Mouse (Mus musculus): ENCODE measurements around the gene Gstt4.
"Not testable (repeated sequence)": the region's sequence is repeated elsewhere in the genome, so short reads cannot be mapped to it uniquely, and the experiment has no call there.

Gene Gstt4

GRCm38 (mm10) chr10:75796731-75797516, 25.4 kb downstream of the Gstt4 start:
- CTCF ChIA-PET: no interaction called here

DNA sequence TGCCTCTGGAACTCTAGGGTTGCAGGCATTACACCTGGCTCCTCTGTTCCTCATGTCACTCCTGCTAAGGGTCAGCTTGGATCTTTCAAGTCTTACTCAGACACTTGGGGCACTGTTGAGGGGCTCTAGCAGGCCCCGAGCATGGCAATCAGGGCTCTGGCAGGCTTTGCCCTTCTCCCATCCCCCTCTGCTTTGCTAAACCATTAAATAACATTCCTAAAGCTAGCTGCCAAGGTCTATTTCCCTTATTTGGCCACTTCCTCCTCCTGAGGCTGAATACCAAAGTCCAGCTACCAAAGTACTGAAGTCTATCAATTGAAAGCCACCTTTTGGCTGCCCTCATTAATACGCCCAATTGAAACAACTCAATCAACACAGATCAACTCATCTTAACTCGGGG, 27.5 kb downstream of the Gstt4 start:
- CTCF ChIA-PET: interaction anchor here (0.5 kb wide), 1 partner anchor 15 kb away, joined by 4 read pairs; no protein-coding TSS in a partner anchor

DNA sequence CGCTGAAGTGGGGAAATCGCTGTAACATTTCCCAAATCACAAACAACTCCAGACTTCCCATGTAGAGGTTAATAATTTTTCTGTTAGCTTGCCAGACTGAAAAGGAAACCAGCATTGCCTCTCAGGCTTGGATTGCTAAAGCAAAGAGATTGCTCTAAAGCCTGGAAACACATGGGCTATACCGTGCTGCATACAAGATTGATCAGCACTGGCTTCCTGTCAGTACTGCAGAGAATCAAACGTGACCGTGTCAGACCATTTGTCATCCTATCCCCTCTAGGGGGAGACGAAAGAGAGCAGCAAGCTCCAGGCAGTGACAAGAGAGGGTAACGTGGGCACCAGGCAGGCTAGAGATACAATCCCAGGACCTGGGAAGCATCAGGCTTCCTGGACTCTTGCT, 31.6 kb downstream of the Gstt4 start:
- CTCF ChIA-PET: interaction anchor here (0.7 kb wide), 1 partner anchor 44 kb away, joined by 15 read pairs; no protein-coding TSS in a partner anchor

- CTCF ChIA-PET: no interaction called here
Observed at GRCm38 (mm10) chr10:75789841-75790240, 32.5 kb downstream of the Gstt4 start.

GRCm38 (mm10) chr10:75789081-75789735, 33.1 kb downstream of the Gstt4 start:
- CTCF ChIA-PET: interaction anchor here (0.7 kb wide), 1 partner anchor 36 kb away, joined by 3 read pairs; no protein-coding TSS in a partner anchor

GRCm38 (mm10) chr10:75788277-75788676, 34.1 kb downstream of the Gstt4 start:
- CTCF ChIA-PET: interaction anchor here (0.6 kb wide), 1 partner anchor 29 kb away, joined by 3 read pairs; no protein-coding TSS in a partner anchor

DNA sequence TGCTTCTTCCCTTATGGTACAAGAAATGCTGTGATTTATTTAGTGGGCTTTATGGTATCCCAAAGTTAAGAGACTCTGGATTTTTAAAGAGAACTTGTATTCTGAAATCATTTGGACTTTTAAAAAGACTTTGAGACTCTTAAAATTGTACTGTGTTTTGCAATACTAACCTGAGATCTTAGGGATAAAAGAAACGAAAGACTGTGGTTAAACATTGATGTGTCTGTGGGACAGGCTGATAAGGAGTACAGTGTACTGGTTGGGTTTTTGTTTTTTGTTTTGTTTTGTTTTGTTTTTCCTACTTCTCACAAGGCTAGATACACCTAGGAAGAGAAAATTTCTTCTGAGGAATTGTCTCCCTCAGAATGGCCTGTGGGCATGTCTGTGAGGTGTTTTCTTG, 36.9 kb downstream of the Gstt4 start:
- CTCF ChIA-PET: no interaction called here

DNA sequence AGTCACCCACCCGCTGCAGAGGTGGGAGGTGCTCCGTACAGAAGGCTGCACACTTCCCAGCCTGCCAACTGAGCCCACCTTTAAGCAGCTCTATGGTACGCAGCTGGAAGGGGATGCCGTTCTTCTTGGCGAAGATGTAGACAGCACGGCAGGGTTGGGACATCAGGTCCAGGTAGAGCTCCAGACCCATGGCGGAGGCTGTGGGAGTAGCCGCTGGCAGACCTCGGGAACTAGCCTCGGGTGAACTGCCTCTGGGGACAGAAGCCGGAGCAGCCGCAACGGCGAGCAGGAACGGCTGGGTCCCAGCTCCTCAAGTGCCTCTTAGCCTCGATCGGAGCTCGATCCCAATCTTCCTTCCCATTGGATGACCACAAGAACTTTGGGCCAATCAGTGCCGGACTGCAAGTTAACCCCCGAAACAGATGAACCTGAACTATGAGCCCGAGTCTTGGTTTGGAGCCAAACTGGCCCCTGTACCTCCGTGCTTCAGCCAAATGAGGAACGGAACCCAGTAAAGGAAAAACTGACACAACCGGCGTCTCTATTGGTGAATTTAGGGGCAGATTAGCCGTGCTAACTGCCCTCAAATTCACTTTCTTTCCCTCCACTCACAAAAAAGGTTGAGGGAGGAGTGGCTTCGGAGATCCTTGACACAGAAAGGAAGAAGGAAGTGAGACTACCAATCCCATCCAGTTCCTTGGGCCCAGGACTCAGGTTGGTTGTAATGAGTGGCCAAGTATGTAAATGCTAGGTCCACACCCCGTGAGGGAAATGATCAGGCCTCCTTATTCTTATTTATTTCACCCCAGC, 41.4 kb downstream of the Gstt4 start, which contains the start of the genes Gm20441 and Gstt3:
Gm20441 (minus strand) TSS at position 186 of the 810 bp plus-strand sequence.
Gstt3 (minus strand) TSS at position 646 of the 810 bp plus-strand sequence.
- CTCF ChIA-PET: interaction anchor here (0.6 kb wide), 2 partner anchors 28 to 117 kb away, joined by 3 read pairs; no protein-coding TSS in a partner anchor

- CTCF ChIA-PET: no interaction called here
Observed at GRCm38 (mm10) chr10:75779206-75780174, 42.9 kb downstream of the Gstt4 start.

GRCm38 (mm10) chr10:75777885-75778284, 44.5 kb downstream of the Gstt4 start:
- CTCF ChIA-PET: interaction anchor here (0.7 kb wide), 1 partner anchor 495 kb away, joined by 5 read pairs; no protein-coding TSS in a partner anchor

- CTCF ChIA-PET: interaction anchor here (0.5 kb wide), 1 partner anchor 75 kb away, joined by 6 read pairs; no protein-coding TSS in a partner anchor
Observed at GRCm38 (mm10) chr10:75776562-75776961, 45.8 kb downstream of the Gstt4 start.

- CTCF ChIA-PET: no interaction called here
Observed at GRCm38 (mm10) chr10:75774587-75774986, 47.8 kb downstream of the Gstt4 start.

GRCm38 (mm10) chr10:75774102-75774501, 48.2 kb downstream of the Gstt4 start:
- CTCF ChIA-PET: interaction anchor here (0.6 kb wide), 1 partner anchor 68 kb away, joined by 3 read pairs; no protein-coding TSS in a partner anchor

- CTCF ChIA-PET: interaction anchor here (0.6 kb wide), 2 partner anchors 57 to 179 kb away, joined by 3 to 5 read pairs; no protein-coding TSS in a partner anchor
Observed at GRCm38 (mm10) chr10:75772795-75773664, 49.3 kb downstream of the Gstt4 start, which contains the start of gene Ddt. Gene Ddt (minus strand): TSS chr10:75773414.

- CTCF ChIA-PET: not testable (repeated sequence)
Observed at GRCm38 (mm10) chr10:75767756-75768155, 54.6 kb downstream of the Gstt4 start.

DNA sequence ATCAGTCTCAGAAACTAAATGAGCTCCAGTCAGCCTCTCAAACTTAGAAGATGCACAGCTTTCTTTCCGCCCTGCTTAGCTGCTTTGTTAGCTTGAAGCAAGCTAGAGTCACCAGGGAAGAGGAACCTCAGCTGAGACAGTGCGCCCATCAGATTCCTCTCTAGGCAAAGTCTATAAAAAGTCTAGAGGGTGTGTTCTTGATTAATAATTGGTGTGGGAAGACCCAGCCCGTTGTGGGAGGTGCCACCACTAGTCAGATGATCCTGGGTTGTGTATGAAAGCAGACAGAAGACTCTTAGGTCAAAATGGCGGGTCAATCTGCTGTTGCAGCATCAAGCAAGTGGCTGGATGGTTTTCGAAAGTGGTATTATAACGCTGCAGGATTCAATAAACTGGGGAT, 55.5 kb downstream of the Gstt4 start:
- CTCF ChIA-PET: interaction anchor here (0.6 kb wide), 1 partner anchor 63 kb away, joined by 6 read pairs; no protein-coding TSS in a partner anchor

Data from spleen, embryonic (tissue).